Mouse (Mus musculus) embryo, embryonic 11 days (tissue): Measurements from ENCODE around the gene Ercc8.

ENCODE experiments used
- DNase-seq: peaks from one replicate; pipeline ENCODE4 v3.0.0-alpha.2; 2015

Ercc8 gene

GRCm38 (mm10) chr13:108157732-108158464 lies 633 bp upstream of the Ercc8 start:
- DNase-seq: peak; percentile 43

GRCm38 (mm10) chr13:108159241-108159575 lies 677 bp downstream of the Ercc8 start:
- no peak for DNase-seq

GRCm38 (mm10) chr13:108159963-108160362 lies 1.4 kb downstream of the Ercc8 start:
- DNase-seq: peak; percentile 37

- DNase-seq: no peak
Observed at GRCm38 (mm10) chr13:108163912-108164311, 5.4 kb downstream of the Ercc8 start.

- DNase-seq: no peak
Observed at GRCm38 (mm10) chr13:108164621-108165020, 6.1 kb downstream of the Ercc8 start.

GRCm38 (mm10) chr13:108170002-108170401 lies 11.5 kb downstream of the Ercc8 start:
- no peak for DNase-seq

GRCm38 (mm10) chr13:108170511-108170910 lies 12.0 kb downstream of the Ercc8 start:
- no peak for DNase-seq

GRCm38 (mm10) chr13:108179618-108180017 lies 21.1 kb downstream of the Ercc8 start:
- no peak for DNase-seq

GRCm38 (mm10) chr13:108180821-108181220 lies 22.3 kb downstream of the Ercc8 start:
- DNase-seq: no peak

GRCm38 (mm10) chr13:108184743-108185255 lies 26.3 kb downstream of the Ercc8 start:
- no peak for DNase-seq

- DNase-seq: no peak
Observed at GRCm38 (mm10) chr13:108185530-108185929, 27.0 kb downstream of the Ercc8 start.

- no peak for DNase-seq
Observed at GRCm38 (mm10) chr13:108187994-108188393, 29.5 kb downstream of the Ercc8 start.

GRCm38 (mm10) chr13:108191074-108191720 lies 32.7 kb downstream of the Ercc8 start:
- peak; percentile 75 for DNase-seq

GRCm38 (mm10) chr13:108195474-108195873 lies 36.9 kb downstream of the Ercc8 start:
- DNase-seq: no peak

- DNase-seq: no peak
Observed at GRCm38 (mm10) chr13:108204857-108205256, 46.3 kb downstream of the Ercc8 start.

GRCm38 (mm10) chr13:108207447-108207846 lies 48.9 kb downstream of the Ercc8 start:
- no peak for DNase-seq

GRCm38 (mm10) chr13:108208090-108208489 lies 49.6 kb downstream of the Ercc8 start:
- no peak for DNase-seq

GRCm38 (mm10) chr13:108210960-108211359 lies 52.4 kb downstream of the Ercc8 start:
- DNase-seq: no peak

GRCm38 (mm10) chr13:108212397-108213018 lies 54.0 kb downstream of the Ercc8 start:
- DNase-seq: no peak

GRCm38 (mm10) chr13:108214081-108214484 lies 55.6 kb downstream of the Ercc8 start, which contains the start of gene Elovl7:
Gene Elovl7 (plus strand): TSS chr13:108214404.
- DNase-seq: peak; percentile 78

GRCm38 (mm10) chr13:108214485-108215107 lies 56.1 kb downstream of the Ercc8 start:
- peak; percentile 26 for DNase-seq

GRCm38 (mm10) chr13:108215231-108215780 lies 56.8 kb downstream of the Ercc8 start:
- DNase-seq: peak; percentile 16

GRCm38 (mm10) chr13:108219773-108220172 lies 61.2 kb downstream of the Ercc8 start:
- DNase-seq: no peak
